Mouse (Mus musculus): ENCODE results near the gene Vmn1r183.
"Not testable (repeated sequence)": the region's sequence is repeated elsewhere in the genome, so short reads cannot be mapped to it uniquely, and the experiment has no call there.

Gene Vmn1r183

DNA sequence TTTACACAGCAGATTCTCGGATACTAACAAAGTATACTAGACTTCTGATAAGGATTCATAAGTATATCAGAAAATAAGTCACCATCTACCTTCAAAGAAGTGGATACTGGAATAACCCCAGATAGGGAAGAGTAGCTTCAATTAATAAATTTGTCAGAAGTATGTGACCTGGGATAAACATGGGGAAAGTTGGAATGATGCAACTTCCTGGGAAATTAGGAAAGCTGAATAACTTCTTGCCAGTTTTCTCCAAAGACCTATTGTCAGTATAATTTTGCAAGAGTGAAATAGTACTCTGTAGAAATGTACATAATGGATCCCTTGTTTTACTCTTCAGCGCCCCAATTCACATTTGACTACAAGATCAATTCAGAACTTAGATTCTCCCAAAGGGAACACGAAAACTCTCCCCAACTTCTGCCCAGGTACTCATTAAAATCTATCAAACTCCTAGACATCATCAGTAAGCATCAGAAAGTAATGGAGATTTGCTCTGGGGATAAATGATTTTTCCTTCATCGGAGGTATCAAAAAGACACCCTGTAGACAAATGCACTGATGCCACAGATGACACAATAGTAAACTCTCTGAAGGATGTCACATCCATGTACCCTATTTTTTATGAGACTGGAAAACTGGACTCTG lies at the start of gene Vmn1r183:
Gene Vmn1r183, plus strand, starts transcription at position 595 of the 645 bp plus-strand sequence.
- no peak for DNase-seq (ENCODE audit: low spot score in 2 of 2)

DNA sequence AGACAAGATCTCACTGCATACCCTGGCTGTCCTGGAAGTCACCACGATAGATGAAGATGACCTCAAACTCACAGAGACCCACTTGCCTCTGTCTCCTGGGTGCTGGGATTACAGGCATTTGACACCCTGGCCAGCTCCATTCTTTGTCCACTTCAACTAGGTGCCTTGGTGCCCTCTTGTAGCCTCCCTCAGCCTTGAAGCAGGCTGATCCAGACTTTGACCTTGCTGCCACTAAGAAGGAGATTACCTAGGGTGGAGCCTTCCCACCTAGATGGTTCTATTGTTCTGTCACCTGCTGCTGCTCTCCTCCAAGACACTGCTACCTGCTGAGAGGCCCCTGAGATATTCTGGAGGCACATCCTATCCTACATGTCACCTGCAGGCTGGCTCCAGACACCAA lies 21.4 kb downstream of the Vmn1r183 start:
- DNase-seq (ENCODE audit: low spot score in 2 of 2) = not testable (repeated sequence)

DNA sequence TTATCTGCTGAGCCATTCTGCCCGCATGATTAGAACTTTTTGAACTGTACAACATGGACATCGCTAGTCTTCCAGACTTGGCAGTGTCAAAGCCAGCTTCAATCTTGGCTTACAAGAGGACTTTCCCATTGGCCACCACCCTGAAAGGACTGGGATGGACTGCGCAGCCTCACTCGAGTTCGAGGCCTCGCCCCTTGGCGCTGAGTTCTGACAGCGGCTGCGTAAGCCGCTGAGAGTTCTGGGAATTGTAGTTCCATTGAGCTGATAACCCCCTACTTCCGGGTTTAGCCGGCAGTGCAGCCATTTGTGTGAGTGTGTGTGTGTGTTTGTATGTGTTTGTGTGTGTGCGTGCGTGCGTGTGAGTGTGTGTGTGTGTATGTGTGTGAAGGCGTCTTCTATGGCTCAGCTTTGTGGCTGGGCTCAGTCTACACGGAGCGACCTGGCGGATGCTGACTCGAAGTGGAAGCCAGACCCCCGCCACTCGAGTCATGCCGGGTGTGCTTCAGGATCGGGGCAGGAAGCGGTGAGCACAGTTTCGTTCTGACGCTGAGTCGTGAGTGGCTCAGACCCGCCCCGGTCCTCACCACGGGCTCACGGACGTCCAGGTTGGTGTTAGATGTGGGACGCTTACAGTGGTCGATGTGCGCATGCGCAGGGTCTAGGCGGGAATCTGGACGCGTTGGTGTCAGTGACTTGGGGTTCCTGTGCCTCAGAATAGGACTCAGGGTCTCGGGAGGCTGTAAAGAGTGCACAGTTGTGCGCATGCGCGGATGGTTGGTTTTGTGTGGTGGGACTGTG lies 28.8 kb downstream of the Vmn1r183 start, which contains the start of gene Zfp180:
Gene Zfp180, plus strand, starts transcription at position 291 of the 798 bp plus-strand sequence.
- peak; percentile 86 to 95 for DNase-seq (ENCODE audit: low spot score in 2 of 2)

DNA sequence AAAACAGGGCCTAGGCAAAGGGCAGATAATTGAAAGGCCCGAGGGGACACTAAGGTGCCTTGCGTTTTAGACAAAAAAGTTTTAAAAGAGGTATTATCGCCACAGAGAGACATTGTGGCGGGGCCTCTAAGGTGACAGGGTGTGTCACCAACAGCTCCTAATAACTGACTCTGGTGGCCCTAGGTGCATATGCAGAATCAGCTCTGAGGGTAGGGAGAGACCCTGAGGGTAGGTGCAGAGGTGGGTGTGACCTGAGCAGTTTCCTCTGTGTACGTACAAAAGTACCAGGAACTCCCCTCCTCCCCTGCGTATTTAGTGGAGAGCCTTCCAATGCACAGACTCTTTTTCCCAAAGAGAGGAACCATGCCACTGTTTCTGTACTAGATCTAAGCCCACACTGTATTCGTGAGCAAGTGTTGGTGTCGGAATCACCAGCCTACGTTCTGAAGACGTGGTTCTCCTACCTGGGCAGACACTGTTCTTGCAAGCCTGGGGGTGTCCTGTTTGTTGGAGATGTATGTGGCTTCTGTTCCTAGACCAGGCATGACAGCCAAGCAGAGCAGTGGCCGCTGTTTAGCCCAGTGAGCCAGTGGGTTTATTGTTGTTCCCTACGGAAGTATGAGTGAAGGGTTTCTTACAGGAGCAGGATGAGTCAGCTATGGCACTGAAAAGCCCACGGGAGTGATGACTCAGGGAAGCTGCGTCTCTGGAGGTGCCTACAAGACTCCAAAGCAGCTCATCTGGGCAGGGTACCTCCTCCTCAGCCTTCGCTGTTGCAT lies 29.6 kb downstream of the Vmn1r183 start:
- DNase-seq (ENCODE audit: low spot score in 2 of 2) = no peak

DNA sequence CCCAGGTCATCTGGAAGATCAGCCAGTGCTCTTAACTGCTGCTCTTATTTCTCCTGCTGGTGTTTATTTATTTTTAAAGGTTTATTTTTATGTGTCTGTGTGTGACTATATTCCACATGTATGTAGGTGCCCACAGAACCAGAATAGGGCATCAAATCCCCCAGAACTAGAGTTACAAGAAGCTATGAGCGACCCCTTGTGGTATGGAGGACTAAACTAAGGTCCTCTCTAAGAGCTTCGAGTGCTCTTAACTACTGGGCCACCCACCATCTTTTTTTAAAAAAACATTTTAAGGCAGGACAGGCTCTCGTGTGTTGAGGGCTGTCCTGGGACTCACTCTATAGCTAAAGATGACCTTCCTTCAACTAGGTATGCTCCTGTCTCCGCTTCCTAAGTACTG lies 33.8 kb downstream of the Vmn1r183 start:
- DNase-seq (ENCODE audit: low spot score in 2 of 2) = no peak

DNA sequence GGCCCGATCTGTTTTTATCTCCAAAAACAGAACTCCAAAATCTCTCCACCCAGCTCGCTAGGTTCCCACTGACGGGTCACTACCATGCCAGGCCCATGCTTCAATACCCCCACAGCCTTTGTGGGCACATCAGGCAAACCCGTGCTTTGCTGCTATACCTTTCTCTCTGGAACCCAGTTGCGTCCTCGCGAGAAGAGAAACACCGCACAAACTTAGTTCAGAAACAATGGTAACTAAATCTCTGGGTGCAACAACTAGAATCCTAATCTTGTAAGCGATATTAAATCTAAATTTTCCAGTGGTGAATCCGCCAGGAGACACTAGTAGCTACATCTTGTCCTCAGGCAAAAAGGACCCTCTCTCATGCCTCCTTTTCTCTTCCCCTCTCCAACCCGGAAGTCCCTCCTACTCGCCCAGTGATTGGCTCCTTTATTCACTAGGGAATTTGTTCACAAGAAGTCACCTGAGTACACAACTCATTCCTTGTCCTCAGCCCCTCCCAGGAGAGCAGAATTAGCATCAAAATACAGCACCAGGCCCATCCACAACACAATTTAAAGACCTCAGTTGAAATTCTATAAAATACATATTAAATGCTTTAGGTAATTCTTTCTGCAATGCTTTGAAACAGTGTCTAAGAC lies 34.6 kb downstream of the Vmn1r183 start:
- DNase-seq (ENCODE audit: low spot score in 2 of 2) = no peak

DNA sequence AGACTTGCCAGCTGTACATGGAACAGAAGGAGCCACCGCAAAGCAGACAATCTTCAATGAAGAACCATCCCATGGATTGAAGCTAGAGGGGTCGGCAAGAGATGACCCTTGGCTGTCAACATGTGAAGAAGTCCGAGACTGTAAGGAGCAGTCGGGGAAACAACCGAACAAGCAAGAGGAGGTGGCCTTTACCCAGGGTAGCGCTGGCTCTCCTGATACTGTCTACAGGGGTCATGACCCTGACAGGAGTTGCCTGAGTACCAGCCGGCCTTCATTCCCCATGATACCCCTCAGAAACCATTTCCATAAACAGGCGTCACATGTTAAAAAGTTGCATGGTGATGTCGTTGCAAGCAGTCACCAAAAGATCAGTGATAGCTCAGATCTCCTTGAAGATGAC lies 51.3 kb downstream of the Vmn1r183 start:
- no peak for DNase-seq (ENCODE audit: low spot score in 2 of 2)

DNA sequence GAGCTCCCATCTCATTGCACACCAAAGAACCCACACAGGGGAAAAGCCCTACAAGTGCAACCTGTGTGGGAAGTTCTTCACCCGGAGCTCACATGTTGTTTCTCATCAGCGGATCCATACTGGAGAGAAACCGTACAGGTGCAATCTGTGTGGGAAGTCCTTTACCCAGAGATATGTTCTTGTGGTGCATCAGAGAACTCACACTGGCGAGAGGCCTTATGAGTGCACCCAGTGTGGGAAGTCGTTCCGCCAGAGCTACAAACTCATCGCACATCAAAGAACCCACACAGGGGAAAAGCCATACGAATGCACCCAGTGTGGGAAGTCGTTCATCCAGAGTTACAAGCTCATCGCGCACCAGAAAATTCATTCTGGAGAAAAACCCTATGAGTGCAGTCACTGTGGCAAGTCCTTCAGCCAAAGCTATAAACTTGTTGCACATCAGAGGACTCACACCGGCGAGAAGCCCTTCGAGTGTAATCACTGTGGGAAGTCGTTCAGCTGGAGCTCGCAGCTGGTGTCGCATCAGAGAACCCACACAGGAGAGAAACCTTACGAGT lies 52.2 kb downstream of the Vmn1r183 start:
- DNase-seq (ENCODE audit: low spot score in 2 of 2) = no peak

DNA sequence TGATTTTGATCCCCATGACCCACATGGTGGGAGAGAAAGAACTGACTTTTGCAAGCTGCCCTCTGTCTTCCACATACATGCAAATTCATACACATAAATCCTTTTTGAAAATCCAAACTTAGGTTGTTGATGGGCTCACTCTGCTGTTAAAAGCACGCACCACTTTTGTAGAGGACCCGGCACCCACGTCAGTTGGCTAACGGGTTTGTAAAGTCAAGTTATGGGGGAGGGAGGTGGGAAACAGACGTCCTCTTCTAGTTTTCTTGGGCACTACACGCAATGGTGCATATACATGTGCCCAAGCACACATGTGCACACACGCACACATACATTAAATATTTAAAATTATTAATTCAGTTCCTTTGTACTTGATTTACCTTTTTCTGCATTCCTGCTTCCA lies 57.8 kb downstream of the Vmn1r183 start:
- no peak for DNase-seq (ENCODE audit: low spot score in 2 of 2)

DNA sequence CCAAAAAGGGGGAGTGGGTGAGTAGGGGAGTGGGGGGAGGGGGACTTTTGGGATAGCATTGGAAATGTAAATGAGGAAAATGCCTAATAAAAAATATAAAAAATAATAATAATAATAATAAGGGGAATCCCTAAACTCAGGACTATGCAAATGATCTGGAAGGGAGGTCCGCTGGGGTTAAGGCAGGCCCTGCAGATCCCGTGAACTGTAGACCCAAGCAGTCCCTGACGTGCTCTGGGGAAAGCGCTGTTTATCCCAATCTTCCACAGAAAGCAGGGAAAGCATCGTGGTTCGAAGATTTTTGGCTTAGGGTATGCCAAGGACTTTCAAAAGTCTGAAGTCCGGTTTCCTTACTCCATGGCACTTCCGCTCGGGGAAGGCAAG lies 58.7 kb downstream of the Vmn1r183 start:
- peak in 1 of 2 experiments; percentile 37 for DNase-seq (ENCODE audit: low spot score in 2 of 2)

DNA sequence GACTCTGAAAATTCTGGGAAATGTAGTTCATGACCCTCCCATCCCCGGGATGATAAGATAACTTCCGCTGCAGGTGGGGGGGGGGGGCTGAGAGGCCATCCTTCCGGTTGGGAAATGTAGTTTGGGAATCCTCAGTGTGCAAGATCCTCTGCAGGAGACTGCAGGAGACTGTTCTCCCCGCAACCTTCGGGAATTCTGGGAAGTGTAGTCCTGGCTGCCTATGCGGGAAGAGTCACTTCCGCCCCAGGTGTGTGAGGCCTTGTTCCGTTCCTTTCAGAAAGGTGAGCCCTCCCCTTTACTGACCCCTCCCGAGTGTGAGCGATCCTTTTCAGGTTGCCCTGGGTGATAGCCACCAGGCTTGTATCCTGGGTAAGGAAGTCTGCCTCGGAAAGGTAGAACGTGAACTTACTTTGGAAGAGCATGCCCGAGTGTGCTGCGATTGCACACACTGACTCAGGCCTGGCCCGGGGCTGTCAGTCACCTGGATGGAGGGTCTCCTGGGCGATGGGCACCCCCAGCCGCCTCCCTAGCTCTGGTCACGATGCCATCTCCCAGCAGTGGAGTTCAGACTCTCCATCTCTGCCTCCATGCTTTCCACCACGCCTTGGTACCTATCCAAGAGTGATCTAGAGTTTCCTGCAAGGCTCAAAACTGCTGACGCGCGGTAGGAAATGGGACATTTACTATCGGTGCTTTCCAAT lies 59.3 kb downstream of the Vmn1r183 start, which contains the start of gene Zfp112:
Gene Zfp112, plus strand, starts transcription at position 159 of the 701 bp plus-strand sequence.
- DNase-seq (ENCODE audit: low spot score in 2 of 2) = peak; percentile 46 to 82

DNA sequence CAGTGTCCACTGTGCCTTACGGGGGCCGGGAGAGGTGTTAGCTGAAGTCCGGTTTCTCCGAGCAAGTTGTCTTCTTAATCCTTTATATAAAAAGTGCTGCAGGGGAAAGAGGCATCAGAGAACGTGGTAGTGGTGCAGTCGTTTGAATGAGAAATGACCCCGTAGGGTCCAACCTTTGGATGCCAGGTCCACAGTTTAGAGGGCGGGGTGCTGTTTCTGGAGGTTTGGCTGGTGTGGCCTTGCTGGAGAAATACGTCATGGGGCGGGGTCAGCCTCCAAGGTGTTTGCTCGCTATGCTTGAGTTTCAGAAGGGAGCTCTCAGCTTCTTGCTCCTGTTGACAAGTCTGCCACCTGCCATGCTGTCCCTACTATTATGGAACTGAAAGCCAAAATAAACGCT lies 59.9 kb downstream of the Vmn1r183 start:
- DNase-seq (ENCODE audit: low spot score in 2 of 2) = peak; percentile 54 to 57

Data from urinary bladder, postnatal 36 days (tissue).